Mouse (Mus musculus) kidney, postnatal 0 days (tissue): ENCODE data around the gene Gm49378. TPM values are rescaled to one million over a fixed set of nuclear protein-coding genes. Genes with fewer than 3 reads are reported as not detected.
A peak's percentile ranks its signal among the peaks of the same experiment; 100 is the strongest.

Source experiments
- ATAC-seq: fragments of 200-750 bp; cut with Nextera tagmentation; replicated peaks from 2 replicates; pipeline ENCODE4 v1.8.0; 2017; ENCODE audit warnings: low read depth, moderate number of reproducible peaks, moderate TSS enrichment, moderate library complexity; ENCODE audit not compliant: low FRiP score
- DNase-seq: peaks from one replicate; pipeline ENCODE4 v3.0.0-alpha.2; 2016; ENCODE audit warnings: low spot score
- H3K27ac ChIP-seq: fragments of 300-500 bp; sonication (generic); 2 replicates; pipeline ENCODE4 v1.5.1; 2014; ENCODE audit warnings: mild to moderate bottlenecking
- H3K27me3 ChIP-seq: fragments of 300-500 bp; sonication (generic); 2 replicates; pipeline ENCODE4 v1.6.1; 2014; ENCODE audit warnings: low read length, mixed read lengths; ENCODE audit not compliant: insufficient read depth
- H3K36me3 ChIP-seq: fragments of 300-500 bp; sonication (generic); 2 replicates; pipeline ENCODE4 v1.6.1; 2014; ENCODE audit warnings: low read length, mixed read lengths; ENCODE audit not compliant: insufficient read depth
- H3K4me1 ChIP-seq: fragments of 300-500 bp; sonication (generic); replicated peaks from 2 replicates; pipeline ENCODE4 v1.6.1; 2014; ENCODE audit warnings: antibody characterized with exemption, low read length, mixed read lengths; ENCODE audit not compliant: insufficient read depth
- H3K4me2 ChIP-seq: fragments of 300-500 bp; sonication (generic); 2 replicates; pipeline ENCODE4 v1.6.1; 2014; ENCODE audit warnings: mild to moderate bottlenecking, low read length, moderate library complexity, mixed read lengths
- H3K4me3 ChIP-seq: fragments of 300-500 bp; sonication (generic); replicated peaks from 2 replicates; pipeline ENCODE4 v1.5.1; 2014; ENCODE audit warnings: low read depth, low read length
- H3K9ac ChIP-seq: fragments of 300-500 bp; sonication (generic); 2 replicates; pipeline ENCODE4 v1.6.1; 2014; ENCODE audit warnings: low read depth, low read length
- H3K9me3 ChIP-seq: fragments of 300-500 bp; sonication (generic); replicated peaks from 2 replicates; pipeline ENCODE4 v1.6.1; 2016; ENCODE audit warnings: low read length, inconsistent platforms, mixed read lengths
- CTCF ChIP-seq: IDR thresholded peaks from 2 replicates; pipeline ENCODE4 v1.5.1; 2016; ENCODE audit warnings: antibody characterized with exemption, low read depth, mild to moderate bottlenecking, moderate library complexity
- WGBS: fragments of 180-500 bp; shearing (Covaris S2); extraction: QIAGEN DNeasy Blood & Tissue Kit; methylation state at CpG from one replicate; pipeline ENCODE4 v1.1.7; 2014; 5-methylcytosine and 5-hydroxymethylcytosine counted together
- polyA plus RNA-seq: library from polyadenylated mRNA; unstranded; fragments of >200 nt; fragmentation: Nextera tagmentation; extraction: Ambion mirVana; gene quantifications from 2 replicates; pipeline ENCODE4 v1.2.1, GENCODE M21; 2015

Gene Gm49378
- polyA plus RNA-seq, 1 experiment from 2014 or later: 1.8 TPM

DNA sequence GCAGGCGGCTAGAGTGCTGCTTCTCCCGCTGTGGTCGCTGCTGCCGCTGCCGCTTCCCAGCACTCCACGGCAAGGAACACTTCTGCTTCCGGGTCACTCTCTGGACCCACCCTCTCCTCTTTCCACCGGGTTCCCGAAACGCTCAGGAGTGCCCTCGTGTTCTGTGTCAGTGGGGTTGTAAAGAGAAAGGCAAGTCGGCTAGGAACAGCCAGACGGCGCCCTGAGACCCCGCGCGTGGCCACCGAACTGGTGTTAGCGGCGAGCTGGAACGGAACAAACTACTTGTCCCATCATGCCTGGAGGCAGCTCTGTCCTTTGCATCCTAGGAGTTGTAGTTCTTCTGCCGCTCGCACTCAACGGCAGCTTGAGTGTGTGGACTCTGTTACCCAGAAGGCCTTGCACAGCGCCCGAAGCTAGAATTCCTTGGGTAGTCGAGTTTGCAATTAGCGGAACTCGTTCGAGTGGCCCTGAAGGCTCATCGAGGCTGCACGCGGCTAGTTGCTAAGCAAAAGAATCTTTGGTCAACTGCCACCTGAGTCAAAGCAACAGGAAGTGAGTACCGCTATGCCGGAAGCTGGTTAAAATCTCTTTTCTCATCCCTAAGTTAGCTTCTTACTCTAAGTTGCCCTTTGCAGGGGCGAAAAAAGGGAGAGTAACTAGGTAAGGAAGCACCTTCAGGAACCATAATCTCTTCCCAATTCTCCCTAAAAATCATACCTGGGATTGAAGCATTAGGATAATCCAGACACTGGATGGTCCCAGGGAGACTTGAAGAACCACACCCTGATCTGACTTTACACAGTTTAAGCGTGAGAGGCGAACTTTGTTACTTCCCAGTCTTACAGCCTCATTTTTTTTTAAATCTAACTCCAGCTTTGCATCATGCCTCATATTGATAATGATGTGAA, 34.4 kb upstream of the Gm49378 start, which contains the start of the genes Gmpr2 and Nedd8:
Gmpr2 (plus strand) TSS at position 109 of the 908 bp plus-strand sequence.
Nedd8 (minus strand) TSS at position 292 of the 908 bp plus-strand sequence.
- ATAC-seq (peak; percentile 94), DNase-seq (peak; percentile 99)
- under 1% methylated on average over 38 of the region's 38 CpGs for WGBS
- Histone ChIP-seq H3K27me3 (no peaks in the 10 kb centered on the region), H3K36me3 (peaks cover 14% of the 10 kb centered on the region), H3K9me3 (no peaks in the 10 kb centered on the region), H3K4me2 (peak within 1 kb of the TSS; percentile 76), H3K4me1 (peaks cover 13% of the 10 kb centered on the region), H3K9ac (peak within 1 kb of the TSS; percentile 81), H3K4me3 (peak within 1 kb of the TSS; percentile 70), H3K27ac (peak within 1 kb of the TSS; percentile 82)
- TF ChIP-seq CTCF: no peak

DNA sequence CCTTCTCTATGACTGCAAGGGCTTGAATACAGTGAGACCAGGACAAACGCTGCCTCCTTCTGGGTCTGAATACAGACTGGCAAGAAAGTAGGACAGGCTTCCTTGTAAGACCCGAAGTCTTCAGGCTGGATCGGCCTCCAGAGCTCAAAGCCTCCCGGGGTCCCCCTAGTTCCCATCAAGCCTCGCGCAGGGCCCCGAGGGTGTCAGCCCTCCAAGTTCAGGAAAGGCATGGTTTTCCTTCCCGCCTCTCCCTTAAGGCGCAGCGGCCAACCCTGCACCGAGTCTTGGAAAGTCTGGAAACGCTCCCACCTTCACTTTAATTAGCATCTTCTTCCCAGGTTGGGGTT, 33.8 kb upstream of the Gm49378 start:
- peak; percentile 37; the same call in 1 of the 2 replicates for ATAC-seq
- Histone ChIP-seq H3K4me1 (peaks cover 13% of the 10 kb centered on the region), H3K9ac (peak overlapping the region; percentile 81), H3K27ac (peak overlapping the region; percentile 82), H3K4me3 (peak overlapping the region; percentile 70), H3K4me2 (peak overlapping the region; percentile 76), H3K27me3 (no peaks in the 10 kb centered on the region), H3K9me3 (no peaks in the 10 kb centered on the region), H3K36me3 (peaks cover 13% of the 10 kb centered on the region)
- TF ChIP-seq CTCF: 0 out of 2 replicates have a peak, but pooled peaks have one; percentile 9
- under 1% methylated on average over 12 of the region's 12 CpGs for WGBS
- no peak for DNase-seq

DNA sequence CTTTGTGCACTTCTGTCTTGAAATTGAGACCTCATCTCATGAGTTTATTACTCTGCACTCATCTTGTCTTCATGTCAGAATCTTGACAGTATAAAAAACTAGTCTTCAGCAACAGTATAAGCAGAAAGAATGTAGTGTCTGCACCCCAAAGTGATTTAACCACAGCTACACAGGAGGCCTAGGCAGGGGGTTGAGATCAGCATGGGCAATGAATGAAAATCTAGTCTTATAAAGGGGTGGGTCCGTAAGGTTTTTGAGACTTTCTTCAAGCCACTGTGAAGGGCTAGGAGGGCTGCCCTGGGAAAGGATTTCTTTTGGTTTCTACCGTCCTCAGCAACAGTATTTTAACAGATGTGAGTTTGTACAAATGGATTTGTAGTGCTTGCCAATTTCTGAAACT, 22.9 kb upstream of the Gm49378 start:
- H3K4me1 ChIP-seq: 0 out of 2 replicates have a peak, but pooled peaks cover 3% of the 10 kb centered on the region
- no peak for DNase-seq
- no peak for ATAC-seq
- peaks cover 14% of the 10 kb centered on the region; the same call in 1 of the 2 replicates for H3K36me3 ChIP-seq
- no peak for TF ChIP-seq CTCF
- H3K9ac ChIP-seq: 0 out of 2 replicates have a peak overlapping the region, but pooled peaks have one; percentile 8
- 0 out of 2 replicates have a peak overlapping the region, but pooled peaks have one; percentile 53 for H3K4me2 ChIP-seq
- H3K27ac ChIP-seq: no peak overlapping the region
- H3K4me3 ChIP-seq: no peak overlapping the region; the same call in 1 of the 2 replicates
- 56% methylated on average over 2 of the region's 2 CpGs for WGBS
- H3K27me3 ChIP-seq: no peaks in the 10 kb centered on the region
- no peaks in the 10 kb centered on the region for H3K9me3 ChIP-seq

DNA sequence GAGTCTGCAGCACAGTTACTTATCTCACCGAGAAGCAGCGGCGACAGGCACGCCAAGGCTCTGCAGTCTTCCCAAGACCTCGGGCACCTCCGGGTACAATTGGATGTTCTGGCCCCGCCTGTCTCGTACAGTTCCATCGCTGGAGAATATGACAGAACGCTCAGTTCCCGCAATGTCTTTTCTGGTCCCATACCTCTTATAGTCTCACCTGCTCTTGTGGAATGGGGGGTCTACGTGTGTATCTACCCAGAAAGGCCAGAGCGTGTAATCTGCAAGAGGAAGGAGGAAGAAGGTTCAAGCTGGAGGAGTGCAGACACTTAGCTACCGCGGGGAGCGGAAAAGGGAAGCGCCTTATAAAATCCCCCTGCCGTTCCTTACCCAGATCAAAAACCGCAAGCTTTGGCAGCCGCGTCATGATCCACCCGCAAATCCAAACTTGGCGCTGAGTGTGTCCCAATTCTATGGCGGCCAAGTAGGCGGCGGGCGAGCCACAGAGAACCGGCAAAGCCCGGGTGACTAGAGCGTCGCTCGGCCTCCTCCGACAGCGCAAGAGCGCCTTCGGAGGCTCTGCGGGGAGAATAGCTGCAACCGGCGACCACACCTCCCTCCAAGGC, 22.4 kb upstream of the Gm49378 start, which contains the start of gene Mdp1:
Mdp1 (minus strand) TSS at position 549 of the 614 bp plus-strand sequence.
- peaks cover 14% of the 10 kb centered on the region; the same call in 1 of the 2 replicates for H3K36me3 ChIP-seq
- ATAC-seq (peak; percentile 88), DNase-seq (peak; percentile 95)
- peak within 1 kb of the TSS; percentile 72 for H3K4me3 ChIP-seq
- peak within 1 kb of the TSS; percentile 60; the same call in 1 of the 2 replicates for H3K27ac ChIP-seq
- H3K27me3 ChIP-seq: no peaks in the 10 kb centered on the region
- peak within 1 kb of the TSS; percentile 53 for H3K4me2 ChIP-seq
- 0 out of 2 replicates have a peak, but pooled peaks cover 3% of the 10 kb centered on the region for H3K4me1 ChIP-seq
- no peaks in the 10 kb centered on the region for H3K9me3 ChIP-seq
- H3K9ac ChIP-seq: peak within 1 kb of the TSS; percentile 77
- TF ChIP-seq CTCF: peak; percentile 57
- under 1% methylated on average over 39 of the region's 39 CpGs for WGBS

DNA sequence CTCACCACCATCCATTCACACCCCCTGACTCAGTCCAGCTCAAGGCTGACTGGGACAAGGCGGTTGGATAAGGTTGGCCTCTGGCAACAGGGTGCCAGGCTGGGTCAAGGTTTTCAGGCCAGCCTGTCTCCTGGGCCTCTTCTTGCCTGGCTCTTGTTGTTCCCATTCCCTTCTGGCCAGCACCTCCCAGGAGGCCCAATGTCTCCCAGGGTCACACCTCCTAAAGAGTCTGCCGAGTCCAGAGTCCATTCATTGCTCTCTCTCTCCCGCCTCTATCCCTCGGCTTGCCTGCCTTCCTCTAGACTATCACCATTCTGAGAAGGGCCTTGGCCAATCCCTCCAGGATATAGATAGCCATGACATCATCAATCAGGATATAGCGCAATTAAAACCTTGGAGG, 20.3 kb upstream of the Gm49378 start:
- ATAC-seq: peak; percentile 61
- TF ChIP-seq CTCF: no peak
- Histone ChIP-seq H3K27me3 (no peaks in the 10 kb centered on the region), H3K9ac (no peak overlapping the region), H3K4me3 (no peak overlapping the region), H3K36me3 (peaks cover 11% of the 10 kb centered on the region; the same call in 1 of the 2 replicates), H3K9me3 (no peaks in the 10 kb centered on the region), H3K4me1 (0 out of 2 replicates have a peak, but pooled peaks cover 3% of the 10 kb centered on the region), H3K27ac (no peak overlapping the region), H3K4me2 (no peak overlapping the region)
- DNase-seq: no peak
- 81% methylated on average over 5 of the region's 5 CpGs for WGBS

DNA sequence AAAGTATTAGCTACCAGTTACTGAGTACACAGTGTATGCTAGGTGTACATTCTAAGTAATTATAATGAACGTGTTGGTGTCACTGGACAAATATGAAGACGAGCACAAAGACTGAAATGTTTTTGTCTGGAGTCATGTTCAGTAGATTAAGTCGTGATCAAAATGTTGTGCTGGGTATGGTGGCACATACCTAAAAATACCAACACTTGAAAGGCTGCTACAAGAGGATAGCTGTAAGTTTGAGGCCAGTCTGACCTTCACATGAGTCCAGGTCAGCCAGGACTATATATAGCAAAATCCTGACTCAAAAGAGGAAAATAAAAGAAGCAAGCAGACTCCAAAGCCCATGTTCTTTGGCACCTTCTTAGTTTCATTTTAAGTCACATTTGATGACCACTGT, 19.2 kb upstream of the Gm49378 start:
- peaks cover 6% of the 10 kb centered on the region; the same call in 1 of the 2 replicates for H3K36me3 ChIP-seq
- TF ChIP-seq CTCF: no peak
- no peak overlapping the region for H3K4me2 ChIP-seq
- ATAC-seq (no peak), DNase-seq (no peak)
- no peak overlapping the region for H3K9ac ChIP-seq
- H3K4me1 ChIP-seq: 0 out of 2 replicates have a peak, but pooled peaks cover 3% of the 10 kb centered on the region
- H3K27me3 ChIP-seq: no peaks in the 10 kb centered on the region
- WGBS: 87% methylated on average over 3 of the region's 3 CpGs
- no peak overlapping the region for H3K4me3 ChIP-seq
- no peaks in the 10 kb centered on the region for H3K9me3 ChIP-seq
- no peak overlapping the region for H3K27ac ChIP-seq
